Mouse (Mus musculus) midbrain, embryonic 13.5 days (tissue): ENCODE measurements around the gene Zfp994. TPM values are rescaled to one million over a fixed set of nuclear protein-coding genes. Genes with fewer than 3 reads are reported as not detected.
A peak's percentile ranks its signal among the peaks of the same experiment; 100 is the strongest.
"Not testable (repeated sequence)": the region's sequence is repeated elsewhere in the genome, so short reads cannot be mapped to it uniquely, and the experiment has no call there.

Source experiments
- ATAC-seq: fragments of 200-750 bp; cut with Nextera tagmentation; 2 replicates; pipeline ENCODE4 v1.8.0; 2017; ENCODE audit warnings: mild to moderate bottlenecking, moderate TSS enrichment, moderate library complexity
- H3K27ac ChIP-seq: fragments of 300-500 bp; sonication (generic); 2 replicates; pipeline ENCODE4 v1.5.1; 2015; ENCODE audit warnings: inconsistent platforms, mild to moderate bottlenecking, moderate library complexity
- H3K27me3 ChIP-seq: fragments of 300-500 bp; sonication (generic); 2 replicates; pipeline ENCODE4 v1.6.1; 2015; ENCODE audit warnings: mild to moderate bottlenecking, inconsistent platforms
- H3K36me3 ChIP-seq: fragments of 300-500 bp; sonication (generic); 2 replicates; pipeline ENCODE4 v1.6.1; 2015; ENCODE audit warnings: mild to moderate bottlenecking, inconsistent platforms
- H3K4me1 ChIP-seq: fragments of 300-500 bp; sonication (generic); replicated peaks from 2 replicates; pipeline ENCODE4 v1.6.1; 2015; ENCODE audit warnings: inconsistent platforms
- H3K4me2 ChIP-seq: fragments of 300-500 bp; sonication (generic); replicated peaks from 2 replicates; pipeline ENCODE4 v1.6.1; 2015; ENCODE audit warnings: moderate library complexity, mild to moderate bottlenecking, inconsistent platforms
- H3K4me3 ChIP-seq: fragments of 300-500 bp; sonication (generic); replicated peaks from 2 replicates; pipeline ENCODE4 v1.5.1; 2015; ENCODE audit warnings: mild to moderate bottlenecking, inconsistent platforms
- H3K9ac ChIP-seq: fragments of 300-500 bp; sonication (generic); replicated peaks from 2 replicates; pipeline ENCODE4 v1.6.1; 2015; ENCODE audit warnings: mild to moderate bottlenecking, inconsistent platforms
- H3K9me3 ChIP-seq: fragments of 300-500 bp; sonication (generic); 2 replicates; pipeline ENCODE4 v1.6.1; 2016; ENCODE audit warnings: mild to moderate bottlenecking, inconsistent platforms
- WGBS: fragments of 180-500 bp; shearing (Covaris S2); methylation state at CpG from one replicate; pipeline ENCODE4 v1.1.7; 2015; 5-methylcytosine and 5-hydroxymethylcytosine counted together
- polyA plus RNA-seq: library from polyadenylated mRNA; unstranded; fragments of >200 nt; fragmentation: Nextera tagmentation; extraction: Ambion mirVana; gene quantifications from 2 replicates; pipeline ENCODE4 v1.2.1, GENCODE M21; 2015

Zfp994 gene
- 3.9 and 4.6 TPM in 2 replicates for polyA plus RNA-seq

- H3K4me1 ChIP-seq, H3K27me3 ChIP-seq, H3K36me3 ChIP-seq, H3K9me3 ChIP-seq: not testable (repeated sequence)
- under 1% methylated on average over 23 of the region's 23 CpGs for WGBS
- Histone ChIP-seq H3K4me3 (peak within 1 kb of the TSS; percentile 67), H3K4me2 (peak within 1 kb of the TSS; percentile 58), H3K27ac (peak within 1 kb of the TSS; percentile 82), H3K9ac (peak within 1 kb of the TSS; percentile 68)
- ATAC-seq, result peak; percentile 100
Observed at GRCm38 (mm10) chr17:22225422-22226012, at the start of gene Zfp994. Gene Zfp994 (minus strand): TSS chr17:22225616.

- H3K4me3 ChIP-seq, H3K4me1 ChIP-seq, H3K27me3 ChIP-seq, H3K27ac ChIP-seq, H3K4me2 ChIP-seq, H3K9ac ChIP-seq, H3K9me3 ChIP-seq, H3K36me3 ChIP-seq, ATAC-seq: not testable (repeated sequence)
- 69% methylated on average over 19 of the region's 19 CpGs for WGBS
Observed at GRCm38 (mm10) chr17:22230701-22231100, 5.3 kb upstream of the Zfp994 start.

GRCm38 (mm10) chr17:22225015-22225414 is 401 bp downstream of the Zfp994 start:
- Histone ChIP-seq H3K4me3 (peak overlapping the region; percentile 67), H3K27ac (0 out of 2 replicates have a peak overlapping the region, but pooled peaks have one; percentile 82), H3K4me2 (peak overlapping the region; percentile 58), H3K9ac (peak overlapping the region; percentile 68)
- not testable (repeated sequence) for H3K4me1 ChIP-seq, H3K9me3 ChIP-seq, H3K36me3 ChIP-seq, H3K27me3 ChIP-seq
- ATAC-seq, result peak; percentile 85
- 4% methylated on average over 3 of the region's 3 CpGs for WGBS

GRCm38 (mm10) chr17:22165722-22166294 is 59.6 kb downstream of the Zfp994 start, which contains the start of gene Zfp947:
Gene Zfp947 (minus strand): TSS chr17:22166190.
- ATAC-seq, result peak; percentile 92
- H3K4me1 ChIP-seq, H3K36me3 ChIP-seq, H3K27me3 ChIP-seq, H3K9me3 ChIP-seq: not testable (repeated sequence)
- Histone ChIP-seq H3K9ac (peak within 1 kb of the TSS; percentile 73), H3K4me2 (peak within 1 kb of the TSS; percentile 62), H3K27ac (peak within 1 kb of the TSS; percentile 51; the same call in 1 of the 2 replicates), H3K4me3 (peak within 1 kb of the TSS; percentile 60)
- WGBS, result under 1% methylated on average over 16 of the region's 16 CpGs

GRCm38 (mm10) chr17:22165304-22165703 is 60.1 kb downstream of the Zfp994 start:
- not testable (repeated sequence) for H3K9me3 ChIP-seq, H3K36me3 ChIP-seq, H3K4me1 ChIP-seq, H3K27me3 ChIP-seq
- H3K4me3 ChIP-seq, result peak overlapping the region; percentile 60
- WGBS, result 13% methylated on average over 3 of the region's 3 CpGs
- H3K27ac ChIP-seq, result peak overlapping the region; percentile 51; the same call in 1 of the 2 replicates
- peak overlapping the region; percentile 62 for H3K4me2 ChIP-seq
- H3K9ac ChIP-seq, result peak overlapping the region; percentile 73
- peak; percentile 79 for ATAC-seq

DNA sequence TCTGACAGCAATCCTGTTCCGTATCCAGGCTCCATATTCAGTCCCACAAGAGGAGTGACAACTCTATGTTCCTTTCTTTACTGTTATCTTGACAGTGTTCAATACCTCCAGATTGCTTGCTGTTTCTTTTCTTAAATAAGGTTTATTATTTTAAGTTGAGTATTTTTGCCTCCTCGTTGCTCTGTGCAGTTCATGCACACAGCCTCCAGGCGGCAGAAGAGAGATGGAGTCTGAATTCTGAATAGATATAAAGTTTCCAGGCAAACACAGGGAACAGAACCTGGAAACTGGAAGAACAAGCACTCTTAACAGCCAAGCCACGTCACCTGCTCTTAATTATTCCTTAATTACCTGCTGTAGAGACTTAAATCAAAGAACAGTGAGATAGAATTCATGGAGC is 71.5 kb downstream of the Zfp994 start:
- H3K27me3 ChIP-seq, H3K9me3 ChIP-seq, H3K4me2 ChIP-seq, H3K9ac ChIP-seq, ATAC-seq, H3K36me3 ChIP-seq, H3K4me1 ChIP-seq, H3K4me3 ChIP-seq, H3K27ac ChIP-seq: not testable (repeated sequence)
- 69% methylated on average over 3 of the region's 4 CpGs for WGBS

Other genes with a start within 250 kb of the Zfp994 start
- gene Zfp947, start 59.4 kb downstream of the Zfp994 start, polyA plus RNA-seq, result 1.4 and 2.1 TPM in 2 replicates
- gene CT030661.1, start 89.2 kb upstream of the Zfp994 start, polyA plus RNA-seq, result 12.2 and 12.5 TPM in 2 replicates
- gene Zfp944, start 135.8 kb upstream of the Zfp994 start, polyA plus RNA-seq, result 14.9 and 15.4 TPM in 2 replicates
- gene Zfp758, start 135.8 kb upstream of the Zfp994 start, polyA plus RNA-seq, result 11.4 and 11.6 TPM in 2 replicates
- 35.2 and 39.4 TPM in 2 replicates for gene Zfp946, start 198.6 kb upstream of the Zfp994 start, polyA plus RNA-seq